Mouse (Mus musculus) adrenal gland, adult 2 months (tissue): ENCODE measurements around the gene Nucks1. TPM values are rescaled to one million over a fixed set of nuclear protein-coding genes. Genes with fewer than 3 reads are reported as not detected.
"Not testable (repeated sequence)": the region's sequence is repeated elsewhere in the genome, so short reads cannot be mapped to it uniquely, and the experiment has no call there.

Source experiments
- DNase-seq: peaks from one replicate; pipeline ENCODE4 v3.0.0; 2021
- long read RNA-seq: library from polyadenylated mRNA; stranded (forward); transcript quantifications from one replicate; pipeline ENCODE4 v2.0.0, GENCODE M21; 2021
- polyA plus RNA-seq: library from polyadenylated mRNA; depleted of rRNA; stranded (reverse); fragments of >200 nt; gene quantifications from 2 replicates; pipeline ENCODE4 v1.2.3, GENCODE M21; 2012; rRNA removed
- total RNA-seq, 2 experiments: library from RNA; stranded (reverse); gene quantifications; 2 replicates each; pipeline ENCODE4 v1.2.3; 2021

The Nucks1 gene
- total RNA-seq, result 100 to 1,000 TPM; 111 to 139 TPM
- polyA plus RNA-seq, result 3.2 and 4.2 TPM in 2 replicates
- long read RNA-seq, full-length matches to known transcripts, result 29 of 33 reads
- long read RNA-seq, partial matches to known transcripts, result 0 of 33 reads
- long read RNA-seq, other reads (novel, unspliced or antisense), result 4 of 33 reads

GRCm38 (mm10) chr1:131910001-131910648 lies at the start of gene Nucks1:
Nucks1 (plus strand) TSS chr1:131910534.
- peak; percentile 100 for DNase-seq

- DNase-seq, result no peak
Observed at GRCm38 (mm10) chr1:131861811-131862210, 48.5 kb upstream of the Nucks1 start.

GRCm38 (mm10) chr1:131865596-131865995 lies 44.7 kb upstream of the Nucks1 start:
- DNase-seq, result no peak

GRCm38 (mm10) chr1:131866304-131866999 lies 43.9 kb upstream of the Nucks1 start:
- no peak for DNase-seq

- DNase-seq, result peak; percentile 93
Observed at GRCm38 (mm10) chr1:131867093-131867945, 43.0 kb upstream of the Nucks1 start, which contains the start of gene Rab29. Rab29 (plus strand) TSS chr1:131867224.

- peak; percentile 33 for DNase-seq
Observed at GRCm38 (mm10) chr1:131867946-131868290, 42.4 kb upstream of the Nucks1 start.

- no peak for DNase-seq
Observed at GRCm38 (mm10) chr1:131869561-131869960, 40.8 kb upstream of the Nucks1 start.

- no peak for DNase-seq
Observed at GRCm38 (mm10) chr1:131872856-131873255, 37.5 kb upstream of the Nucks1 start.

GRCm38 (mm10) chr1:131879816-131880215 lies 30.5 kb upstream of the Nucks1 start:
- DNase-seq, result no peak

- DNase-seq, result peak; percentile 13
Observed at GRCm38 (mm10) chr1:131882787-131883186, 27.5 kb upstream of the Nucks1 start.

GRCm38 (mm10) chr1:131886173-131886572 lies 24.2 kb upstream of the Nucks1 start:
- no peak for DNase-seq

- DNase-seq, result no peak
Observed at GRCm38 (mm10) chr1:131886641-131887040, 23.7 kb upstream of the Nucks1 start.

- no peak for DNase-seq
Observed at GRCm38 (mm10) chr1:131890043-131890658, 20.2 kb upstream of the Nucks1 start.

- DNase-seq, result no peak
Observed at GRCm38 (mm10) chr1:131891436-131891835, 18.9 kb upstream of the Nucks1 start.

- DNase-seq, result no peak
Observed at GRCm38 (mm10) chr1:131902679-131903078, 7.7 kb upstream of the Nucks1 start.

- DNase-seq, result no peak
Observed at GRCm38 (mm10) chr1:131903251-131903650, 7.1 kb upstream of the Nucks1 start.

GRCm38 (mm10) chr1:131905497-131905896 lies 4.8 kb upstream of the Nucks1 start:
- DNase-seq, result peak; percentile 32

- DNase-seq, result no peak
Observed at GRCm38 (mm10) chr1:131908456-131908855, 1.9 kb upstream of the Nucks1 start.

GRCm38 (mm10) chr1:131909236-131909635 lies 1.1 kb upstream of the Nucks1 start:
- not testable (repeated sequence) for DNase-seq

GRCm38 (mm10) chr1:131910674-131911558 lies 582 bp downstream of the Nucks1 start:
- DNase-seq, result peak; percentile 93

GRCm38 (mm10) chr1:131917634-131918033 lies 7.3 kb downstream of the Nucks1 start:
- peak; percentile 58 for DNase-seq
